Mouse (Mus musculus) hindbrain, embryonic 16.5 days (tissue): ENCODE results near the gene Atg3. TPM values are rescaled to one million over a fixed set of nuclear protein-coding genes. Genes with fewer than 3 reads are reported as not detected.

Source experiments
- ATAC-seq: fragments of 200-750 bp; cut with Nextera tagmentation; 2 replicates; pipeline ENCODE4 v1.8.0; 2017; ENCODE audit warnings: moderate TSS enrichment, moderate library complexity
- H3K27ac ChIP-seq: fragments of 300-500 bp; sonication (generic); 2 replicates; pipeline ENCODE4 v1.5.1; 2014; ENCODE audit warnings: low read depth, mild to moderate bottlenecking, control low read depth, low read length, moderate library complexity
- H3K27me3 ChIP-seq: fragments of 300-500 bp; sonication (generic); replicated peaks from 2 replicates; pipeline ENCODE4 v1.6.1; 2014; ENCODE audit warnings: low read length; ENCODE audit not compliant: control insufficient read depth, insufficient read depth
- H3K36me3 ChIP-seq: fragments of 300-500 bp; sonication (generic); 2 replicates; pipeline ENCODE4 v1.6.1; 2014; ENCODE audit warnings: mild to moderate bottlenecking, low read length, moderate library complexity, mixed read lengths; ENCODE audit not compliant: control insufficient read depth, insufficient read depth
- H3K4me1 ChIP-seq: fragments of 300-500 bp; sonication (generic); 2 replicates; pipeline ENCODE4 v1.6.1; 2014; ENCODE audit warnings: low read depth, low read length; ENCODE audit not compliant: control insufficient read depth, insufficient read depth
- H3K4me2 ChIP-seq: fragments of 300-500 bp; sonication (generic); 2 replicates; pipeline ENCODE4 v1.6.1; 2014; ENCODE audit warnings: mild to moderate bottlenecking, low read length, control low read depth, moderate library complexity
- H3K4me3 ChIP-seq: fragments of 300-500 bp; sonication (generic); 2 replicates; pipeline ENCODE4 v1.5.1; 2014; ENCODE audit warnings: mild to moderate bottlenecking, low read length, control low read depth, moderate library complexity
- H3K9ac ChIP-seq: fragments of 300-500 bp; sonication (generic); 2 replicates; pipeline ENCODE4 v1.6.1; 2014; ENCODE audit warnings: low read depth, mild to moderate bottlenecking, control low read depth, low read length, moderate library complexity
- H3K9me3 ChIP-seq: fragments of 300-500 bp; sonication (generic); 2 replicates; pipeline ENCODE4 v1.6.1; 2014; ENCODE audit warnings: mild to moderate bottlenecking, low read length, moderate library complexity; ENCODE audit not compliant: control insufficient read depth
- WGBS: fragments of 180-500 bp; shearing (Covaris S2); extraction: QIAGEN DNeasy Blood & Tissue Kit; methylation state at CpG from one replicate; pipeline ENCODE4 v1.1.7; 2014; 5-methylcytosine and 5-hydroxymethylcytosine counted together
- polyA plus RNA-seq: library from polyadenylated mRNA; unstranded; fragments of >200 nt; fragmentation: Nextera tagmentation; extraction: Ambion mirVana; gene quantifications from 2 replicates; pipeline ENCODE4 v1.2.1, GENCODE M21; 2015

Gene Atg3
- polyA plus RNA-seq, 1 experiment from 2014 or later, result 54.9 TPM

- H3K9ac ChIP-seq, result no peak overlapping the region
- no peaks in the 10 kb centered on the region for H3K4me1 ChIP-seq
- 85% methylated on average over 1 of the region's 1 CpGs for WGBS
- no peak for ATAC-seq
- no peaks in the 10 kb centered on the region for H3K36me3 ChIP-seq
- no peaks in the 10 kb centered on the region for H3K9me3 ChIP-seq
- no peak overlapping the region for H3K4me2 ChIP-seq
- no peak overlapping the region for H3K4me3 ChIP-seq
- no peak overlapping the region for H3K27ac ChIP-seq
- H3K27me3 ChIP-seq, result no peaks in the 10 kb centered on the region
Observed at GRCm38 (mm10) chr16:45227002-45227401, 68.4 kb downstream of the Atg3 start.

- 97% methylated on average over 1 of the region's 1 CpGs for WGBS
- H3K9ac ChIP-seq, result no peak overlapping the region
- no peaks in the 10 kb centered on the region for H3K4me1 ChIP-seq
- H3K27ac ChIP-seq, result no peak overlapping the region
- no peaks in the 10 kb centered on the region for H3K9me3 ChIP-seq
- no peak for ATAC-seq
- no peak overlapping the region for H3K4me3 ChIP-seq
- no peaks in the 10 kb centered on the region for H3K36me3 ChIP-seq
- no peaks in the 10 kb centered on the region for H3K27me3 ChIP-seq
- H3K4me2 ChIP-seq, result no peak overlapping the region
Observed at GRCm38 (mm10) chr16:45231296-45231695, 72.7 kb downstream of the Atg3 start.

- Histone ChIP-seq H3K9ac (no peak overlapping the region), H3K4me3 (no peak overlapping the region), H3K4me1 (no peaks in the 10 kb centered on the region), H3K27ac (no peak overlapping the region), H3K4me2 (no peak overlapping the region), H3K27me3 (no peaks in the 10 kb centered on the region), H3K9me3 (no peaks in the 10 kb centered on the region), H3K36me3 (no peaks in the 10 kb centered on the region)
- ATAC-seq, result no peak
- WGBS, result 39% methylated on average over 3 of the region's 3 CpGs
Observed at GRCm38 (mm10) chr16:45233007-45233406, 74.4 kb downstream of the Atg3 start.

Other genes with a start within 250 kb of the Atg3 start
- 0.10 TPM in 1 of 2 replicates, not detected in the other for gene Cd200r3, start 215.1 kb upstream of the Atg3 start, polyA plus RNA-seq
- gene Ccdc80, start 65.4 kb upstream of the Atg3 start, polyA plus RNA-seq, result 13.0 and 13.5 TPM in 2 replicates
- gene Slc35a5, start 79 bp upstream of the Atg3 start, polyA plus RNA-seq, result 38.3 and 39.6 TPM in 2 replicates
- gene Btla, start 65.5 kb downstream of the Atg3 start, polyA plus RNA-seq, result 0.06 and 0.11 TPM in 2 replicates